Mouse (Mus musculus): ENCODE data around the gene Nkx2-5. TPM values are rescaled to one million over a fixed set of nuclear protein-coding genes. Genes with fewer than 3 reads are reported as not detected.

Gene Nkx2-5
- polyA plus RNA-seq (2012; rRNA removed), result 0.13 and 0.16 TPM in 2 replicates

DNA sequence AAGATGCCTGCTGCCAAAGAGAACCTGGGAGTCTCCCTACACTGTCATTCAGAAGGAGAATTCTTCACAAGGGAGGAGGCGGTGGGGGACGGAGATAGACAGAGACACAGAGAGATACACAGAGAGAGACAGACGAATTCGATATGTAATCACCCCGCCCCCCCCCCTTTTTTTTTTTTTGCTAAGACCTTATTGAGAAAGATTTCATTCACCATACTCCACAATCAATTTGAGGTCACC lies at the start of gene Nkx2-5:
Gene Nkx2-5 (minus strand): TSS at position 101 of the 240 bp plus-strand sequence.

Other genes with a start within 250 kb of the Nkx2-5 start
- 164 and 173 TPM in 2 replicates for gene Atp6v0e, start 181.8 kb downstream of the Nkx2-5 start, polyA plus RNA-seq (2012; rRNA removed)
- 2.8 and 3.1 TPM in 2 replicates for gene Crebrf, start 129.4 kb downstream of the Nkx2-5 start, polyA plus RNA-seq (2012; rRNA removed)
- 17.4 and 20.4 TPM in 2 replicates for gene Bnip1, start 63.9 kb downstream of the Nkx2-5 start, polyA plus RNA-seq (2012; rRNA removed)
- 5.4 and 5.8 TPM in 2 replicates for gene Kifc5b, start 72.1 kb upstream of the Nkx2-5 start, polyA plus RNA-seq (2012; rRNA removed)
- gene Phf1, start 88.0 kb upstream of the Nkx2-5 start, polyA plus RNA-seq (2012; rRNA removed), result 93.0 and 120 TPM in 2 replicates
- 177 and 198 TPM in 2 replicates for gene Cuta, start 94.6 kb upstream of the Nkx2-5 start, polyA plus RNA-seq (2012; rRNA removed)
- gene Syngap1, start 96.2 kb upstream of the Nkx2-5 start, polyA plus RNA-seq (2012; rRNA removed), result 84.5 and 103 TPM in 2 replicates
- gene Zbtb9, start 128.2 kb upstream of the Nkx2-5 start, polyA plus RNA-seq (2012; rRNA removed), result 12.8 and 14.3 TPM in 2 replicates
- gene Bak1, start 184.0 kb upstream of the Nkx2-5 start, polyA plus RNA-seq (2012; rRNA removed), result 55.8 and 75.4 TPM in 2 replicates
- gene Itpr3, start 212.3 kb upstream of the Nkx2-5 start, polyA plus RNA-seq (2012; rRNA removed), result 11.4 and 13.1 TPM in 2 replicates

Measured in ovary, adult 2 months (tissue).